In genomic region chr9:77693405-77693804, GRCm38 (mm10) we compare ENCODE assay signal across 15 mouse cellular contexts. TPM values are rescaled to one million over a fixed set of nuclear protein-coding genes. Genes with fewer than 3 reads are reported as not detected.
DNase-seq lines count a peak whose midpoint lies in the region; ATAC-seq and TF ChIP-seq lines count a peak whose summit lies in the region.
"Had no signal": no experiment of that assay in that cellular context is flagged by ENCODE, and none has a peak within 500 bp of the region (broad histone marks: within the 10 kb centered on the region; RNA-seq: fewer than 3 reads in every experiment).

No protein-coding gene starts in this region.

- no peaks in the 10 kb centered on the region for H3K4me1 ChIP-seq in heart, adult 2 months (ENCODE audit: control insufficient read depth, insufficient read depth, low read length)
- no peaks in the 10 kb centered on the region for H3K4me1 ChIP-seq in lung, adult 2 months (ENCODE audit: control insufficient read depth, insufficient read depth, low read length)
- no peaks in the 10 kb centered on the region for H3K4me1 ChIP-seq in hindbrain, postnatal 0 days (ENCODE audit: insufficient read depth, low read length)
- H3K4me1 ChIP-seq: midbrain, embryonic 12.5 days had no signal

- intact Hi-C loops in heart, adult 2 months (cut with DNase I), result no loop called here
- intact Hi-C loops in heart, postnatal 14 days (cut with DNase I), result no loop called here

- no peak for TF ChIP-seq EP300 in heart, adult 2 months (IDR thresholded peaks at IDR 0.05; ENCODE audit: insufficient read depth, low read depth, low read length)

- no peaks in the 10 kb centered on the region for H3K79me2 ChIP-seq in heart, adult 2 months (replicated peaks; ENCODE audit: control insufficient read depth, insufficient read depth, low read length)

- no peak for DNase-seq in heart, adult 2 months
- DNase-seq in heart, postnatal 14 days, result no peak
- no peak for DNase-seq in lung, adult 2 months
- DNase-seq in lung, postnatal 4 days, result no peak
- peak; percentile 48 to 53 for DNase-seq in kidney, postnatal 25 days
- no peak for DNase-seq in cerebellum, adult 11 months
- no peak for DNase-seq in gastrocnemius, postnatal 10 days
- no peak for DNase-seq in hindbrain, postnatal 0 days (ENCODE audit: low spot score)
- DNase-seq: cerebellum, adult 11-12 months; heart, postnatal 4 days; right cerebral cortex, postnatal 25 days had no signal

- H3K9ac ChIP-seq in heart, adult 2 months (ENCODE audit: low read depth, low read length), result no peak overlapping the region
- no peak overlapping the region for H3K9ac ChIP-seq in hindbrain, postnatal 0 days (replicated peaks; ENCODE audit: low read length)
- H3K9ac ChIP-seq: forebrain, embryonic 13.5 days; midbrain, embryonic 12.5 days had no signal

- WGBS in heart, adult 2 months, result 95% methylated on average over 1 of the region's 1 CpGs
- WGBS in lung, adult 2 months, result 65% methylated on average over 1 of the region's 1 CpGs
- WGBS in hindbrain, postnatal 0 days, result 85% methylated on average over 1 of the region's 1 CpGs

- no peak for ATAC-seq in hindbrain, postnatal 0 days
- ATAC-seq: activated CD4-positive, CD25-positive, alpha-beta regulatory T cell, adult 4 months; forebrain, embryonic 13.5 days had no signal

- no peak overlapping the region for H3K4me2 ChIP-seq in hindbrain, postnatal 0 days (ENCODE audit: low read depth, low read length)
- H3K4me2 ChIP-seq: forebrain, embryonic 13.5 days; midbrain, embryonic 12.5 days had no signal

- H3K4me3 ChIP-seq in heart, adult 2 months, result no peak overlapping the region
- H3K4me3 ChIP-seq in lung, adult 2 months (replicated peaks; ENCODE audit: extremely low read depth, low read depth, low read length), result no peak overlapping the region
- no peak overlapping the region for H3K4me3 ChIP-seq in hindbrain, postnatal 0 days (ENCODE audit: low read length)
- H3K4me3 ChIP-seq: forebrain, embryonic 13.5 days; midbrain, embryonic 12.5 days had no signal

- H3K9me3 ChIP-seq in hindbrain, postnatal 0 days (ENCODE audit: low read length), result no peaks in the 10 kb centered on the region
- H3K9me3 ChIP-seq: forebrain, embryonic 13.5 days; G1E; midbrain, embryonic 12.5 days had no signal

- TF ChIP-seq POLR2A in heart, adult 2 months (IDR thresholded peaks at IDR 0.05; ENCODE audit: insufficient read depth, low read depth, low read length), result no peak
- no peak for TF ChIP-seq POLR2A in lung, adult 2 months (IDR thresholded peaks at IDR 0.05; ENCODE audit: borderline replicate concordance, extremely low read depth, low read depth, low read length)

- no peak overlapping the region for H3K27ac ChIP-seq in heart, adult 2 months
- no peak overlapping the region for H3K27ac ChIP-seq in hindbrain, postnatal 0 days
- H3K27ac ChIP-seq: forebrain, embryonic 13.5 days; midbrain, embryonic 12.5 days had no signal

- H3K36me3 ChIP-seq in heart, adult 2 months (ENCODE audit: control insufficient read depth, insufficient read depth, low read length), result no peaks in the 10 kb centered on the region
- H3K36me3 ChIP-seq in hindbrain, postnatal 0 days (ENCODE audit: insufficient read depth, low read length), result no peaks in the 10 kb centered on the region
- H3K36me3 ChIP-seq: G1E; midbrain, embryonic 12.5 days had no signal

- peak; percentile 39 for TF ChIP-seq CTCF in heart, adult 2 months (IDR thresholded peaks at IDR 0.05)
- TF ChIP-seq CTCF in lung, adult 2 months (IDR thresholded peaks at IDR 0.05; ENCODE audit: insufficient read depth, low read length), result 0 out of 2 replicates have a peak, but pooled peaks have one; percentile 3
- no peak for TF ChIP-seq CTCF in hindbrain, postnatal 0 days (IDR thresholded peaks at IDR 0.05; ENCODE audit: low read depth)

- H3K27me3 ChIP-seq in heart, adult 2 months (ENCODE audit: control insufficient read depth, insufficient read depth, low read length), result no peaks in the 10 kb centered on the region
- H3K27me3 ChIP-seq in hindbrain, postnatal 0 days (ENCODE audit: insufficient read depth, low read length), result no peaks in the 10 kb centered on the region
- H3K27me3 ChIP-seq: forebrain, embryonic 13.5 days; midbrain, embryonic 12.5 days had no signal

RNA-seq across cellular contexts. Expression of gene Klhl31, which starts 57.1 kb away (rescaled TPM):
- 100 to 1,000 TPM; 116 to 122 TPM for total RNA-seq in heart, adult 2 months (2021)
- polyA plus RNA-seq in heart, adult 2 months (2012; rRNA removed), result 22.4 and 49.2 TPM in 2 replicates
- 100 to 1,000 TPM; 123 to 134 TPM for total RNA-seq in heart, postnatal 14 days (2021)
- polyA plus RNA-seq in lung, adult 2 months (2012; rRNA removed), result 0.32 and 2.5 TPM in 2 replicates
- total RNA-seq in gastrocnemius, postnatal 10 days (2021), result 100 to 1,000 TPM; 371 to 383 TPM
- total RNA-seq in hindbrain, postnatal 0 days (2014; rRNA removed), result 0.05 and 0.36 TPM in 2 replicates
- 0.14 and 0.20 TPM in 2 replicates for polyA plus RNA-seq in hindbrain, postnatal 0 days (2015; fragmentation: Nextera tagmentation; extraction: Ambion mirVana)
- polyA plus RNA-seq: activated CD4-positive, CD25-positive, alpha-beta regulatory T cell, adult 4 months; G1E had no signal

Comparison
In these comparisons a context has a peak if more than half of its experiments do, and no peak if none do; other contexts are left out.
1. DNase-seq: peak in kidney, postnatal 25 days (2 of 2); none in heart, adult 2 months (0 of 2), heart, postnatal 14 days (0 of 2), lung, adult 2 months (single experiment), lung, postnatal 4 days (0 of 2), cerebellum, adult 11 months (single experiment), gastrocnemius, postnatal 10 days (single experiment) and hindbrain, postnatal 0 days (single experiment).
2. RNA of gene Klhl31, which starts 57.1 kb away (total RNA-seq): 371 to 383 TPM in gastrocnemius, postnatal 10 days, 123 to 134 TPM in heart, postnatal 14 days and 116 to 122 TPM in heart, adult 2 months; 0.05 to 0.36 TPM in hindbrain, postnatal 0 days; every median in the first group is over 10 times any median in the second.